Mouse (Mus musculus) heart, adult 11 months (tissue): ENCODE data around the gene Tspan4.

Experiments
- DNase-seq: peaks from one replicate; pipeline ENCODE4 v3.0.0; 2022

The Tspan4 gene

GRCm38 (mm10) chr7:141477578-141478269 is 2.7 kb downstream of the Tspan4 start:
- peak; percentile 95 for DNase-seq

GRCm38 (mm10) chr7:141478270-141478748 is 3.3 kb downstream of the Tspan4 start:
- peak; percentile 97 for DNase-seq

GRCm38 (mm10) chr7:141480842-141481497 is 5.9 kb downstream of the Tspan4 start:
- peak; percentile 98 for DNase-seq

- peak; percentile 95 for DNase-seq
Measured at GRCm38 (mm10) chr7:141481498-141482401, 6.7 kb downstream of the Tspan4 start.

DNA sequence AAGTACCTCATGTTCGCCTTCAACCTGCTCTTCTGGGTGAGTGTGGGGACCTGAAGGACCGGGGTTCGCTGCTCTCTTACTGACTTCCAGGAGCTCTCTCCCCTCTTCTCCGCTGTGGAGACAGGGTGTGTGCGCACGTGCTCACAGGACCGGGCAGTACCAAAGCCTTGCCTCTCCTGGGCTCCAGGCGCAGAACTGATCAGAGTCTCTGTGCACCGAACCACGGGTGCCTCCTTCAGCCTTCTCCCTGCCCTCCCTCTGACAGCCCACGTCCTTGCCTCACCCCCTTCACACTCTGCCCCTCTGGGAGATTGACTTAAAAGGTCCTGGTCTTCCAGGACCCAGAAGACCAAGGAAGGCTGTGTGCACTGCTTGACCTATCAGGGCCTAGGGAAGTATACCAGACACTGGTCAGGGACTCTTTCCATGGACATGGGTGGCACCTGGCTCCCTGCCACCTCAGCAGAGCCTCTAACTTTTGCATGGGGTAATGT is 7.5 kb downstream of the Tspan4 start:
- DNase-seq = no peak

GRCm38 (mm10) chr7:141483114-141483653 is 8.1 kb downstream of the Tspan4 start:
- DNase-seq = no peak

DNA sequence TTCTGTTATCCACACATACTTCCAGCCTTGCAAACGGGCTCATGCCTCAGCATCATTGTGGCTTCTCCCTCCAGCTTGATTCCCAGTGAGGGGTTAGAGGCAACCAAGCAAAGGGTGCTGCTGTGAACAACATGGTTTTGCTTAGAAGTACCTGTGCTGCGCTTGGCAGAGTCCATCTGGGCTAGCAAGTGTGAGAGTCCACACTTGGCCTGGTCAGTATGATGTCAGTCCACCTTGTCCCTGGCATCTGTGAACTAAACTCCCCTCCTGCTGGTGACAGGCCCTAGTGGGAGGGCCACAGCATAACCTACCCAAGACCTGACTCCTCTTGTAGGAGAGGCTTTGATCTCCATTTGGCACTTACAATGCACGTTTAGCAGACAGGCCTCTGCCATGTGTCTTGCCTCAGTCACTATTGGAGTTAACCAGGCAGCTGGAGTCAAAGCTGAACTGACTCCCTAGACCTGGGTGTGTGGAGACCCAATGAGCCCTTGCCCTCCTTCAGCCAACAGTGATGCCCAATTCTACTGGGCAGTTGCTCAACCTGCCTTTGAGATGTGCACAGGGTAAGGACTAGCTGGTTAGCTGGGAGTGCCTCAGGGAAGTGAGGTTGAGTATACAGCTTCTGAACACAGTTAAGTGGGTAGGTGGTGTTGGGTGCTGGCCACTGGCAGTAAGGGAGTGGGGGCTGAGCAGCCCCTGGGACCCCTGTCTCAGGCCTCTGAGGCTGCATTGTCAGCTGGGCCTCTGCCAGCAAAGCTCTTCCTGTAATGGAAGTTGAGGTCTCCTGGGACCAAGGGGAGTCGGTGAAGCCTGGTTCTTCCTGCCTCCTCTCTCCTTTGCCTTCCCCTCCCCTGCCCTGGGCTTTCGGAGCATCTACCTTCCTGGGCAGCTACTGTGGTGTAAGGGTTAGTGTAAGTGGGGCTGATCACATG is 9.4 kb downstream of the Tspan4 start:
- peak; percentile 96 for DNase-seq

- DNase-seq = peak; percentile 89
Measured at GRCm38 (mm10) chr7:141485186-141485585, 10.1 kb downstream of the Tspan4 start.

- no peak for DNase-seq
Measured at GRCm38 (mm10) chr7:141485606-141486005, 10.6 kb downstream of the Tspan4 start.

- DNase-seq = no peak
Measured at GRCm38 (mm10) chr7:141486239-141486638, 11.2 kb downstream of the Tspan4 start.

GRCm38 (mm10) chr7:141487141-141487540 is 12.1 kb downstream of the Tspan4 start:
- DNase-seq = no peak

DNA sequence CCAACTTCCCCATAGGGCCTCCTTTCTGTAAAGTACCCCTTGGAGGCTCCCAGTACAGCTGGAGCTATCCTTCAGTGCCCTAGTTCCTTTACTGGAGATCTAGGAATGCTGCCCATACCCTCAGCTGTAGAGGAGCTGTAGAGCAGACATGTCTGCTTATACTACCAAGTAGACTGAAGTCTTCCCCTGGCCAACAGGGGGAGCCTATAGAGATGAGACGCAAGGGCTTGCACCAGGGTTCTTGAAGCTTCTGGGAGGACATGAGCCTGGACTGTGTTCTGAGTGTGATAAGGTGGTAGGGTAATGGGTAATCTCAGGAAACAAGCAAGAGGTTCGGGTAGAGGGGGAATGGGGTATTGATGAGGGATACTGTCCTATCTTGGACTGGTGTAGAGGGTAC is 16.1 kb downstream of the Tspan4 start:
- DNase-seq = no peak

DNA sequence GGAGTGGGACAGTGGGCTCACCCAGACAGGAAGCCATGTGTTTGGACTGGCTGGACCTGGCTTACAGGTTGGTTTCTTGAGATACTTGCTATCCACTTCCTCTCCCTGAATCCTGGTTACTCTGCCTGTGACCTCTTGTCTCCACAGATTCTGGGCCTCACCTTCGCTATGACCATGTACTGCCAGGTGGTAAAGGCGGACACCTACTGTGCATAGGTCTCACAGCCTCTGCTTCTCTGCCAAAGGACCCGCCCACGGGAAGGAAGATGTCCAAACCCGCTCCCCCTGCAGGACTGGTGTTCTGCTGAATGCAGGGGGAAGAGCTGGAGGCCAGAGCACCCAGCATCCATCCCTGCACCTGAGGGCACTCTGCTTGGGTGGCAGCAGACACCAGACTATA is 17.7 kb downstream of the Tspan4 start:
- no peak for DNase-seq

DNA sequence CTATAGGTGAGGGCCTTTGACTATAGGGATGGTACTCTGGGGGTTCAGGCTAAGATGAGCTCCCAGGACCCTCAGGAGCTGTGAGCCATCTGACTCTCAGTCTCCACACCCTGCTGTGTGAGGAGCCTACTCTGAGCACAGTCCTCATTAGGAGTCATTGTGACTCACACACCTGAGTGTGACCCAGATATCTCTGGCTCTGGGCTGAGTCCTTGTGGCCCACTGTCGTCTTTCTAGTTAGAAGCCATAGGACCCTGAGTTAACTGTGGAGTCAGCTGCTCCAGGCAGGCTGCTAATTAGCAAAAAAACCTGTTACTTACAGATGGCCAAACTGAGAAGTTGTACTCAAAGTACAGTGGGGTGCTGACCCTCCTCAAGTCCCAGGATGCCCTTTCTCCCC is 18.7 kb downstream of the Tspan4 start:
- DNase-seq = no peak

GRCm38 (mm10) chr7:141495379-141495778 is 20.3 kb downstream of the Tspan4 start:
- no peak for DNase-seq

- DNase-seq = no peak
Measured at GRCm38 (mm10) chr7:141495940-141496339, 20.9 kb downstream of the Tspan4 start.

GRCm38 (mm10) chr7:141497600-141497999 is 22.6 kb downstream of the Tspan4 start:
- DNase-seq = peak; percentile 90

DNA sequence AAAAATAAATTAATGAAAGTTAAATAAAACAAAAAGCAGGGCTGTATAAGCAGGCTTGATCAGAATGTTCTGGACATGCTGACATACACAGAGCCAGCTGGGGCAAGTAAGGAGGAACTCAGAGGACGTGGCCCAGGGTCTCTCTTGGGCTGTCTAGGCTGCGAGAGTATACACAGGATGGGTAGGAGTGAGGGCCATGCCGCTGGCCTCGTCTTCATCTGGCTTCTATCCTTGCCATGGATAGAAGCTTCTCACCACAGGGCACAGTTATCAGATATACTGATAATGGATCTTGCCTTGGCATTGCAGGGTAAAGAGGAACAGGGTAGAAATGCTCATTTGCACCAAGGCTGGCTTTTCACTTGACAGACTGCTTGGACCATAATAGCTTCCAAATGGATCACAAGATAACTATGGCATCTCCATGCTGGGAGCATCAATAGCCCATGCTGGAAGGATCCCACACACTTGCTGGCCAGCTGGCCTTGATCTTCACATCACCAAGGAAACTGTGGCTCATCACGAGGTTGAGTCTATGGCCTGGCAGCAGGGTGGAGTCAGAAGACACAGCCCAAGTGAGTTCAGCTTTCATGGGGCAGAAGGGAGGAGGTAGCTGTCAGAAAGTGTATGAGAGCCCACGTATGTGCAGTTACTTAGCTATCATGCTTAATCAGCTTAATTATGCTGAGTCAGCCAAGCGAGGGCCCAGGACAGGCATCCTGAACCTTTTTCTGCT is 26.9 kb downstream of the Tspan4 start:
- no peak for DNase-seq

- DNase-seq = no peak
Measured at GRCm38 (mm10) chr7:141502556-141502905, 27.5 kb downstream of the Tspan4 start.

DNA sequence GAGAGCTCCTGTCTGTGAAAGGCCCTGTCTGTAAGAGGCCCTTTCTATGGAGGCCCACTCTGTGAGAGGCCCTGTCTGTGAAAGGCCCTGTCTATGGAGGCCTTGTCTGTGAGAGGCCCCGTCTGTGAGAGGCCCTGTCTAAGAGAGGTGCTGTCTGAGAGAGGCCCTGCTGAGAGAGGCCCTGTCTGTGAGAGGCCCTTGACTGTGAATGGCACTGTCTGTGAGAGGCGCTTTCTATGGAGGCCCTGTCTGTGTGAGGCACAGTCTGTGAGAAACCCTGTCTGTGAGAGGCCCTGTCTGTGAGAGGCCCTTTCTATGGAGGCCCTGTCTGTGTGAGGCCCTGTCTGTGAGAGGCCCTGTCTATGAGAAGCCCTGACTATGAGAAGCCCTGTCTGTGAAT is 31.2 kb downstream of the Tspan4 start:
- no peak for DNase-seq

- DNase-seq = no peak
Measured at GRCm38 (mm10) chr7:141508160-141508559, 33.1 kb downstream of the Tspan4 start.
